Mouse (Mus musculus) limb, embryonic 13.5 days (tissue): ENCODE measurements around the gene Sugct. TPM values are rescaled to one million over a fixed set of nuclear protein-coding genes. Genes with fewer than 3 reads are reported as not detected.

ENCODE experiments used
- ATAC-seq: fragments of 200-750 bp; cut with Nextera tagmentation; 2 replicates; pipeline ENCODE4 v1.8.0; 2017; ENCODE audit warnings: low read depth, moderate number of reproducible peaks, moderate TSS enrichment; ENCODE audit not compliant: low FRiP score
- H3K27ac ChIP-seq: fragments of 300-500 bp; sonication (generic); 2 replicates; pipeline ENCODE4 v1.5.1; 2015; ENCODE audit warnings: inconsistent platforms, mild to moderate bottlenecking, moderate library complexity
- H3K27me3 ChIP-seq: fragments of 300-500 bp; sonication (generic); 2 replicates; pipeline ENCODE4 v1.6.1; 2015; ENCODE audit warnings: mild to moderate bottlenecking, inconsistent platforms
- H3K36me3 ChIP-seq: fragments of 300-500 bp; sonication (generic); 2 replicates; pipeline ENCODE4 v1.6.1; 2015; ENCODE audit warnings: inconsistent platforms, mild to moderate bottlenecking, moderate library complexity
- H3K4me1 ChIP-seq: fragments of 300-500 bp; sonication (generic); 2 replicates; pipeline ENCODE4 v1.6.1; 2015; ENCODE audit warnings: inconsistent platforms
- H3K4me2 ChIP-seq: fragments of 300-500 bp; sonication (generic); replicated peaks from 2 replicates; pipeline ENCODE4 v1.6.1; 2015; ENCODE audit warnings: inconsistent platforms, mild to moderate bottlenecking, moderate library complexity
- H3K4me3 ChIP-seq: fragments of 300-500 bp; sonication (generic); 2 replicates; pipeline ENCODE4 v1.5.1; 2015; ENCODE audit warnings: moderate library complexity, mild to moderate bottlenecking, inconsistent platforms
- H3K9ac ChIP-seq: fragments of 300-500 bp; sonication (generic); 2 replicates; pipeline ENCODE4 v1.6.1; 2015; ENCODE audit warnings: mild to moderate bottlenecking, inconsistent platforms
- H3K9me3 ChIP-seq: fragments of 300-500 bp; sonication (generic); 2 replicates; pipeline ENCODE4 v1.6.1; 2016; ENCODE audit warnings: inconsistent platforms
- WGBS: fragments of 180-500 bp; shearing (Covaris S2); methylation state at CpG from one replicate; pipeline ENCODE4 v1.1.7; 2015; 5-methylcytosine and 5-hydroxymethylcytosine counted together
- polyA plus RNA-seq: library from polyadenylated mRNA; unstranded; fragments of >200 nt; fragmentation: Nextera tagmentation; extraction: Ambion mirVana; gene quantifications from 2 replicates; pipeline ENCODE4 v1.2.1, GENCODE M21; 2015

Gene Sugct
- 6.1 and 6.8 TPM in 2 replicates for polyA plus RNA-seq

- under 1% methylated on average over 65 of the region's 66 CpGs for WGBS
- Histone ChIP-seq H3K4me2 (peak within 1 kb of the TSS; percentile 73), H3K4me1 (peaks cover 11% of the 10 kb centered on the region), H3K27me3 (no peaks in the 10 kb centered on the region), H3K27ac (peak within 1 kb of the TSS; percentile 91), H3K9me3 (no peaks in the 10 kb centered on the region), H3K36me3 (no peaks in the 10 kb centered on the region), H3K4me3 (peak within 1 kb of the TSS; percentile 82), H3K9ac (peak within 1 kb of the TSS; percentile 96)
- ATAC-seq, result peak; percentile 99
These were observed at the start of gene Sugct, which contains the start of gene Mplkip for GRCm38 (mm10) chr13:17694911-17695699. Sugct (minus strand) TSS chr13:17695553. Mplkip (plus strand) TSS chr13:17695192.

- H3K9me3 ChIP-seq, result no peaks in the 10 kb centered on the region
- no peak overlapping the region for H3K4me2 ChIP-seq
- no peak overlapping the region for H3K4me3 ChIP-seq
- no peak overlapping the region for H3K27ac ChIP-seq
- ATAC-seq, result no peak
- WGBS, result 90% methylated on average over 3 of the region's 3 CpGs
- no peaks in the 10 kb centered on the region for H3K27me3 ChIP-seq
- peaks cover 9% of the 10 kb centered on the region; the same call in 1 of the 2 replicates for H3K36me3 ChIP-seq
- no peak overlapping the region for H3K9ac ChIP-seq
- H3K4me1 ChIP-seq, result no peaks in the 10 kb centered on the region
These were observed 33.4 kb upstream of the Sugct start for GRCm38 (mm10) chr13:17728798-17729197.

- no peak overlapping the region for H3K27ac ChIP-seq
- ATAC-seq, result no peak
- H3K9me3 ChIP-seq, result no peaks in the 10 kb centered on the region
- no peak overlapping the region for H3K4me2 ChIP-seq
- peaks cover 9% of the 10 kb centered on the region; the same call in 1 of the 2 replicates for H3K36me3 ChIP-seq
- 92% methylated on average over 4 of the region's 4 CpGs for WGBS
- no peaks in the 10 kb centered on the region for H3K27me3 ChIP-seq
- H3K4me1 ChIP-seq, result no peaks in the 10 kb centered on the region
- H3K4me3 ChIP-seq, result no peak overlapping the region
- H3K9ac ChIP-seq, result no peak overlapping the region
These were observed 32.6 kb upstream of the Sugct start for GRCm38 (mm10) chr13:17727922-17728321.

GRCm38 (mm10) chr13:17717357-17717756, 22.0 kb upstream of the Sugct start:
- ATAC-seq, result no peak
- Histone ChIP-seq H3K36me3 (peaks cover 27% of the 10 kb centered on the region), H3K4me3 (no peak overlapping the region), H3K9me3 (no peaks in the 10 kb centered on the region), H3K27me3 (no peaks in the 10 kb centered on the region), H3K4me2 (no peak overlapping the region), H3K27ac (no peak overlapping the region), H3K9ac (no peak overlapping the region), H3K4me1 (no peaks in the 10 kb centered on the region)
- WGBS, result 81% methylated on average over 1 of the region's 1 CpGs

- Histone ChIP-seq H3K9ac (no peak overlapping the region), H3K27ac (no peak overlapping the region), H3K4me3 (no peak overlapping the region), H3K9me3 (no peaks in the 10 kb centered on the region), H3K4me2 (no peak overlapping the region), H3K4me1 (no peaks in the 10 kb centered on the region), H3K27me3 (no peaks in the 10 kb centered on the region), H3K36me3 (no peaks in the 10 kb centered on the region)
- no peak for ATAC-seq
- 89% methylated on average over 5 of the region's 5 CpGs for WGBS
These were observed 13.5 kb upstream of the Sugct start for GRCm38 (mm10) chr13:17708784-17709311.

GRCm38 (mm10) chr13:17705188-17705826, 10.0 kb upstream of the Sugct start:
- no peaks in the 10 kb centered on the region for H3K27me3 ChIP-seq
- H3K27ac ChIP-seq, result no peak overlapping the region
- no peak for ATAC-seq
- no peak overlapping the region for H3K4me3 ChIP-seq
- no peak overlapping the region for H3K4me2 ChIP-seq
- no peaks in the 10 kb centered on the region for H3K9me3 ChIP-seq
- WGBS, result 80% methylated on average over 6 of the region's 6 CpGs
- 0 out of 2 replicates have a peak, but pooled peaks cover 3% of the 10 kb centered on the region for H3K36me3 ChIP-seq
- no peak overlapping the region for H3K9ac ChIP-seq
- H3K4me1 ChIP-seq, result no peaks in the 10 kb centered on the region

- Histone ChIP-seq H3K4me3 (no peak overlapping the region), H3K27ac (no peak overlapping the region), H3K36me3 (0 out of 2 replicates have a peak, but pooled peaks cover 3% of the 10 kb centered on the region), H3K4me2 (no peak overlapping the region), H3K27me3 (no peaks in the 10 kb centered on the region), H3K9ac (no peak overlapping the region), H3K9me3 (no peaks in the 10 kb centered on the region), H3K4me1 (0 out of 2 replicates have a peak, but pooled peaks cover 4% of the 10 kb centered on the region)
- no peak for ATAC-seq
These were observed 7.0 kb upstream of the Sugct start for GRCm38 (mm10) chr13:17702311-17702710.

GRCm38 (mm10) chr13:17701322-17701721, 6.0 kb upstream of the Sugct start:
- H3K9ac ChIP-seq, result no peak overlapping the region
- H3K9me3 ChIP-seq, result no peaks in the 10 kb centered on the region
- no peak overlapping the region for H3K4me3 ChIP-seq
- no peak overlapping the region for H3K4me2 ChIP-seq
- no peak overlapping the region for H3K27ac ChIP-seq
- H3K27me3 ChIP-seq, result no peaks in the 10 kb centered on the region
- H3K4me1 ChIP-seq, result peaks cover 7% of the 10 kb centered on the region; the same call in 1 of the 2 replicates
- 0 out of 2 replicates have a peak, but pooled peaks cover 3% of the 10 kb centered on the region for H3K36me3 ChIP-seq
- ATAC-seq, result no peak

DNA sequence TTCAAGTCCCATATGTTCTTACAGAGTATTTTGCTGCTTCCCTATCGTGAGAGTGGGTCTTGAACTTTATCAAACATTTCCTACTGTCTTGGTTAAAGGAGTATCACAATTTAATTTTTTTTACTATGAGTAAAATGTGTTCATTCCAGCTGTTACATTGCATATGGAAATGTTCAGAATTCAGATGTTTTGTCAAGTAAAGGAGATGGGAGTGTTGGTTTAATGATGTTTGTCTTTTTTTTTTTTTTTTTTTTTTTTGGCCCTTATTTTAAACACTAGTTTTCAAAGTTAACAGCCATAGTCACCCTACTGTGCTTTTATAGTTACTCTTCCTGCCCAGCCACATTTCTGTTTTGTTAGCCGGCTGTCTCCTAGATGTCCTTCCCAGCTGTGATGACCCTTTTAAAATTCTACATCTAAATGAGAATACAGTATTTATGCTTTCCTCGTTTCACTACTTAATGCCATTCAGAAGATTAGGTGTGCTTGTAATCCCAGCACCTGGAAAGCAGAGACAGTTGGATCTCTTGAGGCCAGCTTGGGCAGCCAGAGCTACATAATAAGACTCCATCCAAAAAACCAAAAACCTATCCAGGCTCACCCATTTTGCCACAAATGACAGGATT, 4.8 kb upstream of the Sugct start:
- peaks cover 7% of the 10 kb centered on the region; the same call in 1 of the 2 replicates for H3K4me1 ChIP-seq
- H3K27ac ChIP-seq, result no peak overlapping the region
- H3K36me3 ChIP-seq, result 0 out of 2 replicates have a peak, but pooled peaks cover 3% of the 10 kb centered on the region
- no peak overlapping the region for H3K9ac ChIP-seq
- ATAC-seq, result no peak
- 80% methylated on average over 3 of the region's 3 CpGs for WGBS
- H3K27me3 ChIP-seq, result no peaks in the 10 kb centered on the region
- no peaks in the 10 kb centered on the region for H3K9me3 ChIP-seq
- no peak overlapping the region for H3K4me2 ChIP-seq
- no peak overlapping the region for H3K4me3 ChIP-seq

DNA sequence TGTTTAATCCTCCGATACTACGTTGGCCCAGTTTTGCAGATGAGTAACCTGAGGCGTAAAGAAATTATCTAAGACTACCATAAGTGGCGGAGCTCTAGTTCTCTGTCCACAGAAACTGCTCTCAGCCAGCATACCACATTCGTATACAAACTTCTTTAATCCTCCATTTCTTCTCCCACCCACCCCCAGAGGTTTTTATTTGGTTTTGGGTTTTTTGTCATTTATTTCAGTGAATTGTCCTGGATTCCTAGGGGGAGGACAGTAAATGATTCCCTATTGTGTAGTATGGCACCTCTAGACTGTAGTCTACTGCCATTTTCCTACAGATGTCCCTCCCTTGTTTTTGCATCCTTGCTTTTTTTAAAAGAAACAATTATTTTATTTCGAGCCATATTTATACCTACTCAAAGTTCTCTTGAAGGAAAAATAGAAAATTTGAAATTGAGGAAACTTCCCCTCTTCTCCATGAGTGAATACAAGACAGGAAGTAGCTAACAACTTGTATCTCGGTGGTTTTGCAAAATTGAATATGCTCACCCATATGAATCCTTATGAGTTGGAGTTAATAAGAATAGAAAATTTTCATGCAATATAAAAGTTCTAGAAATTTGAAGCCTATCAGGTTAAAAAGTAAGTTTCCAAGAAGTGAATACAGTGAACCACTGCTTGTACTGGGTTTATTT, 686 bp upstream of the Sugct start:
- peak overlapping the region; percentile 91 for H3K27ac ChIP-seq
- peak overlapping the region; percentile 82 for H3K4me3 ChIP-seq
- no peaks in the 10 kb centered on the region for H3K27me3 ChIP-seq
- peaks cover 11% of the 10 kb centered on the region for H3K4me1 ChIP-seq
- no peak for ATAC-seq
- H3K9ac ChIP-seq, result peak overlapping the region; percentile 96
- WGBS, result 13% methylated on average over 7 of the region's 7 CpGs
- peak overlapping the region; percentile 73 for H3K4me2 ChIP-seq
- H3K36me3 ChIP-seq, result no peaks in the 10 kb centered on the region
- H3K9me3 ChIP-seq, result no peaks in the 10 kb centered on the region

- Histone ChIP-seq H3K4me1 (peaks cover 11% of the 10 kb centered on the region), H3K9me3 (no peaks in the 10 kb centered on the region), H3K4me2 (peak overlapping the region; percentile 63), H3K4me3 (peak overlapping the region; percentile 82), H3K27me3 (no peaks in the 10 kb centered on the region), H3K9ac (peak overlapping the region; percentile 75), H3K36me3 (no peaks in the 10 kb centered on the region), H3K27ac (peak overlapping the region; percentile 72)
- 0% methylated on average over 10 of the region's 25 CpGs for WGBS
- peak; percentile 80 for ATAC-seq
These were observed 939 bp downstream of the Sugct start for GRCm38 (mm10) chr13:17694414-17694813.
